Mouse (Mus musculus) hindlimb bud, embryonic 11.5 days (tissue): ENCODE measurements around the gene Pip4k2a.
"Not testable (repeated sequence)": the region's sequence is repeated elsewhere in the genome, so short reads cannot be mapped to it uniquely, and the experiment has no call there.

Experiments used
- DNase-seq: peaks from one replicate; pipeline ENCODE4 v3.0.0-alpha.2; 2012; ENCODE audit warnings: low read depth, low spot score; ENCODE audit errors: extremely low spot score

Gene Pip4k2a

GRCm38 (mm10) chr2:18903301-18904068, 94.4 kb downstream of the Pip4k2a start:
- DNase-seq: no peak

DNA sequence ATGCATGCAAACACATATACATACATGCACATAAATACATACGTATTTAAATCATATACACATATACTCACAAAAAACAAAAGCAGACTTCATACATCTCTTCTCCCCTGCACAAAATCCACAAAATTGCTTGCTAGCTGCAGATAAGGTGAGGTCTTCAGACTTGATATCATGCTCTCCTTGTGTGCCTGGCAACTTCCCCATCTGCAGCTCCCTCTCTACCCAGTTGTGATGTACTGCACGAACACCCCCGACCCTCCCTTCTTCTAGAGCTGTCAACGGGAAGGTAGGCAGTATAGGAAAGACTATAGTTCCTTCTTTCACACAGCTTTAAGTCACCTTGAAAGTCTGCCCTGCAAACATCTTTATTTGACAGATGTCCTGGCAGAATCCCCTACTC, 96.8 kb downstream of the Pip4k2a start:
- no peak for DNase-seq

GRCm38 (mm10) chr2:18900635-18901034, 97.3 kb downstream of the Pip4k2a start:
- DNase-seq: no peak

- no peak for DNase-seq
Measured at GRCm38 (mm10) chr2:18897742-18898256, 100.1 kb downstream of the Pip4k2a start.

DNA sequence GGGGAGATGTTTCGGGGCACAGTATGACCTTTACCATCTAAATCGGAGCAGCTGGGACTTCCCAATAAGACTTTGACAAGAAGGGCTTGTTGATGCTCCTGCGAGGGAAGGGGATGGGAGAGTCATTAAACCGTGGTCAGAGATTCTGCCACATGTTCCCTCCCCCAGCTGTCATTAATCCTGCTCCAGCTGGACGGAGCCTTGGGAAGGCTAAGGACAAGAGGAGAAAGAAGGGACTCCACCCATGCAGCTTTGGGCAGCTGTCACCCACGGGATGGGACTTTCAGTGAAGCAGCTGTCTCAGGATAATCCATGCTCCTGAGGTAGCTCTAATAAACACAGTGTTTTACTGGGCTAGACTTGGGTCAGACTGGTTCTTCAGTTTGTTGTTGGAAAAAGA, 101.9 kb downstream of the Pip4k2a start:
- no peak for DNase-seq

- not testable (repeated sequence) for DNase-seq
Measured at GRCm38 (mm10) chr2:18893336-18893735, 104.6 kb downstream of the Pip4k2a start.

- DNase-seq: no peak
Measured at GRCm38 (mm10) chr2:18891991-18892537, 105.9 kb downstream of the Pip4k2a start.

DNA sequence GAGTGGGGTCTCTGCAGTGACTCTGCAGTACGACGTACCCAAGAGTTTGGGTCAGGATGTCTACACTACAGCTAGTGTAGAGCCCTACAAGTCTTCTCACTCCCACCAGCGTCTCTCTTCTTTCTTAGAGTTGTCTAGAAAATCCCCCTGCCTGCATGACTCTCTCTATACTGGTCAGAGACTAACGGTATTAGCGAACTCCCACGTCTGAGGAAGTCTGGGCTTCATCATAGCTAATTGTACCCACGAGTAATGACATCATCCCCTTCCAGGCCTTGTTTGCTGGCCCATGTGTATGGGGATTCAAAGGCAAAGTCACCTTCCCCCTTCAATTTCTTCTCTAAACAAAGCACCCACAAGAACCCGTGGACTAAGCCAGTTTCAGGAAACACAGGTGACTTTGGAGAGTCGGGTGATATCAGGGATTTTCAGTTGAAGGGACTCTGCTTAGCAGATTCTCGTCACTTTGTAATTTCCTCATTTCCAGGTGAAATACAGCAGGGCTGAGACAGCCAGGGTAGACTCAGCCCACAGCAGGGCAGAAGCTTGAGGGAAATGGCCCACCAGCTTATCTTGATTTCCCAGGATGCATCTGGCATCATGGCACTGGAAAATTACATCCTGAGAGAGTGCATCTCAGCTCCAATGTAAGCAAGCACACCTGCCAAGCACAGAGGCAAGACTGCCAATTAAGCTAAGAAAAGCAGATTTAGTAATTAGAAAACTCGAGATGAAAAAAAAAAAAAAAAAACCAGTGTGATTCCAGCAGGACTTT, 107.5 kb downstream of the Pip4k2a start:
- no peak for DNase-seq

DNA sequence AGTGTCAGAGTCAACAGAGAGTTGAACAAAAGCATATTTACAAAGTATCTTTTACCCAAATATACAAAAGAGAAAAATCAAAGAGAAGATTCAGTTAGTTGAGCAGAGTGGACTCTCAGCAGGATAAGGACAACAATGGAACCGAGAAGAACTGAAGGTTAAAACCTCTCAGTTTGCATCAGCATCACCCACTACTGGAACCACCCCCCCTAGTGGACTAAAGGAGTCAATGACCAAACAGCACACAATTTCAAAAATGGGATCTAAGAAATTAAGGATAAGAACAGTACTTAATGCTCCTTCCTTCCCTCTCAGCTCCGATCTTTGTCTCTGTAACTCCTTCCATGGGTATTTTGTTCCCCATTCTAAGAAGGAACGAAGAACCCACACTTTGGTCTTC, 113.6 kb downstream of the Pip4k2a start:
- DNase-seq: no peak

- DNase-seq: no peak
Measured at GRCm38 (mm10) chr2:18874626-18875025, 123.3 kb downstream of the Pip4k2a start.

GRCm38 (mm10) chr2:18874063-18874462, 123.9 kb downstream of the Pip4k2a start:
- DNase-seq: no peak

DNA sequence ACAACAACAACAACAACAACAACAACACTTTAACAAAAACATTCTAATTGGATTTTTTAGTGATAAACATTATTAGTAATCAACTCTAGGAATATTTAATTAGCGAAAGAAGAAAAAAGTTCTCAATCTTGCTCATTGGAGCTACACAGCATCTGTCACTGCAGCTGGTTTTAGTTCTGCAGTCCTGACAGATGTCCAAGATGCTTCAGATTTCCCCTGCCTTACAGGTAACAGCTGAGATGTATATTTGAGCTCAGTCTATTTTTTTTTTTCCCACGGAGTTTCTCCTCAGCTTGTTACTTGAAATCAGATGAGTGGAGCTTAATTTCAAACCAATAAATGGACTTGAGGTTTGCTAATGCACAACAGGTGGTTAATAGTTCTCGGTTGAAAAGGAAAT, 124.5 kb downstream of the Pip4k2a start:
- DNase-seq: no peak

DNA sequence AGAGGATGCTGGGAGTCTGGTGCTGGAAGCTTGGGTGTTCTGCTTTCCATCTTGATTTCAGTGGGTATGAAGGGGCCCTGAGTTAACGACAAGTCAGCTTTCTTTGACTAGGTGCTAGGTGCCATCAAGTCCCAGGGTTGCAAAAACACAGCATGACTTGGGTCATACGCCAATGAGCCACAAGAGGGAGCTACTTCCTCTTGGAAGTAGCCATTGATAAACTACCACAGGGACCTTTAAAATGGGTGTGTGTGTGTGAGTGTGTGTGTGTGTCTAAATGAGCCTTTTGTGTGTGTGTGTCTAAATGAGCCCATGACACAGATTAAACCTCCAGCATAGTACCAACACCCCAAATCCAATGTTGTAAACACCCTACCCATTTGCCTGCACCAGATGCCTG, 125.1 kb downstream of the Pip4k2a start:
- peak; percentile 57 for DNase-seq

- DNase-seq: no peak
Measured at GRCm38 (mm10) chr2:18871087-18871486, 126.8 kb downstream of the Pip4k2a start.

- DNase-seq: no peak
Measured at GRCm38 (mm10) chr2:18867069-18867468, 130.9 kb downstream of the Pip4k2a start.

GRCm38 (mm10) chr2:18864719-18865118, 133.2 kb downstream of the Pip4k2a start:
- DNase-seq: no peak

DNA sequence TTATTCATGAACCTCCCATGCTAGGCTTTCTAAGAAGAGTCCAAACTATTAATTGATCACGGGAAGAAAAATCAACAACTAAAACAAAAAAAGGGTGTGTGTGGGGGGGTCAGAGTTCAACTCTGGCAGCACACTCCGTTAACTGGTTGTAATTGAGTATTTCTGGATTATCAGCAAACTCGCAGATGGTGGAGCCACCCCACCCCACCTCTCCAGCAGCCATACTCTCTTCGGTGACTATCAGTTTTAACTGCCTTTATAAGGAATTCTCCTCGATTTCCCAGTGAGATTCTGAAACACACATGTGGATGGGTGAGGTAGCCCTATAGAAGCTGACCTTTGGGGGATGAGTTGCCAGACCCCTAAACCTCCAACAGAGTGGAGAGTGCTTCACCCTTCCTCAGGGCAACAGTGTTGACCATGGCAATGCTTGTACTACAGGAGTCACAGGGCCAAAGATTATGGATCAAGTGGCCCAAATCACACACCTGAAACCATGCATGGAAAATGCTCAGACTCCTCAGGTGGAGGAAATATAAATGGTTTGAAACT, 136.2 kb downstream of the Pip4k2a start:
- no peak for DNase-seq

- DNase-seq: no peak
Measured at GRCm38 (mm10) chr2:18860686-18861085, 137.2 kb downstream of the Pip4k2a start.

GRCm38 (mm10) chr2:18857952-18858351, 140.0 kb downstream of the Pip4k2a start:
- DNase-seq: no peak

DNA sequence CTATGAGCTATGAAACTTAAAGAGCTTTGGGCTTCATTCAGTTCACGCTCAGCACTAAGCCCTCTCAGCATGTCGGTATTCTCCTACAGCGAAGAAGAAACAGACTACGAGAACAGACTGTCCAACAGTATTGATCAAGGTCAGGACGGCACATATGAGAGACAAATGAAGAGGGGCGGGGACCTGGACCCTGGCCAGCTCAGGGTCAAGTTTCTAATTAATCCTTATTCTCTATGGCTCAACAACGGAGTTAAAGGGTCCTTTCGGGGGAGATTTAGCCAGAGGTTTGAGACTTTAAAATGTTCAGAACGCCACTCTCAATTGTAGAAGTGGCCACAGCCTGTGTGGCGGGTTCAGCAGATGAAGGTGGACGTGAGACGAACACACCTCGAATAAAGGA, 141.5 kb downstream of the Pip4k2a start:
- DNase-seq: no peak

GRCm38 (mm10) chr2:18855246-18855645, 142.7 kb downstream of the Pip4k2a start:
- DNase-seq: no peak
